Mouse (Mus musculus) liver, embryonic 11.5 days (tissue): Measurements from ENCODE around the gene Dis3l2. TPM values are rescaled to one million over a fixed set of nuclear protein-coding genes. Genes with fewer than 3 reads are reported as not detected.

Source experiments
- ATAC-seq: fragments of 200-750 bp; cut with Nextera tagmentation; replicated peaks from 2 replicates; pipeline ENCODE4 v1.8.0; 2017; ENCODE audit warnings: moderate number of reproducible peaks, mild to moderate bottlenecking, moderate TSS enrichment, moderate library complexity; ENCODE audit not compliant: low FRiP score
- DNase-seq: peaks from one replicate; pipeline ENCODE4 v3.0.0-alpha.2; 2017; ENCODE audit warnings: low spot score
- H3K27ac ChIP-seq: fragments of 300-500 bp; sonication (generic); 2 replicates; pipeline ENCODE4 v1.5.1; 2014; ENCODE audit warnings: mild to moderate bottlenecking, low read depth, low read length, control low read depth
- H3K27me3 ChIP-seq: fragments of 300-500 bp; sonication (generic); replicated peaks from 2 replicates; pipeline ENCODE4 v1.6.1; 2014; ENCODE audit warnings: low read length, mixed read lengths; ENCODE audit not compliant: control insufficient read depth, insufficient read depth
- H3K36me3 ChIP-seq: fragments of 300-500 bp; sonication (generic); 2 replicates; pipeline ENCODE4 v1.6.1; 2014; ENCODE audit warnings: mild to moderate bottlenecking, low read length, moderate library complexity, mixed read lengths; ENCODE audit not compliant: control insufficient read depth, insufficient read depth
- H3K4me1 ChIP-seq: fragments of 300-500 bp; sonication (generic); replicated peaks from 2 replicates; pipeline ENCODE4 v1.6.1; 2014; ENCODE audit warnings: low read length, mixed read lengths; ENCODE audit not compliant: control insufficient read depth, insufficient read depth
- H3K4me2 ChIP-seq: fragments of 300-500 bp; sonication (generic); 2 replicates; pipeline ENCODE4 v1.6.1; 2014; ENCODE audit warnings: mild to moderate bottlenecking, control low read depth, moderate library complexity
- H3K4me3 ChIP-seq: fragments of 300-500 bp; sonication (generic); 2 replicates; pipeline ENCODE4 v1.5.1; 2014; ENCODE audit warnings: low read depth, low read length, control low read depth
- H3K9ac ChIP-seq: fragments of 300-500 bp; sonication (generic); 2 replicates; pipeline ENCODE4 v1.6.1; 2014; ENCODE audit warnings: low read depth, low read length, control low read depth
- H3K9me3 ChIP-seq: fragments of 300-500 bp; sonication (generic); 2 replicates; pipeline ENCODE4 v1.6.1; 2016; ENCODE audit warnings: low read length, inconsistent platforms, mixed read lengths; ENCODE audit not compliant: control insufficient read depth
- WGBS: fragments of 180-500 bp; shearing (Covaris S2); extraction: QIAGEN DNeasy Blood & Tissue Kit; methylation state at CpG from one replicate; pipeline ENCODE4 v1.1.7; 2014; 5-methylcytosine and 5-hydroxymethylcytosine counted together
- polyA plus RNA-seq: library from polyadenylated mRNA; unstranded; fragments of >200 nt; fragmentation: Nextera tagmentation; extraction: Ambion mirVana; gene quantifications from 2 replicates; pipeline ENCODE4 v1.2.1, GENCODE M21; 2014

Gene Dis3l2
- polyA plus RNA-seq, 1 experiment from 2014 or later = 20.2 TPM

- WGBS = 62% methylated on average over 4 of the region's 4 CpGs
These were observed 5.9 kb downstream of the Dis3l2 start for GRCm38 (mm10) chr1:86709546-86709945.

GRCm38 (mm10) chr1:86712045-86712444, 8.4 kb downstream of the Dis3l2 start:
- H3K4me2 ChIP-seq = no peak overlapping the region
- no peaks in the 10 kb centered on the region for H3K4me1 ChIP-seq
- 83% methylated on average over 2 of the region's 2 CpGs for WGBS
- H3K27me3 ChIP-seq = no peaks in the 10 kb centered on the region
- H3K27ac ChIP-seq = no peak overlapping the region
- H3K4me3 ChIP-seq = no peak overlapping the region
- H3K36me3 ChIP-seq = no peaks in the 10 kb centered on the region
- no peaks in the 10 kb centered on the region for H3K9me3 ChIP-seq
- DNase-seq (no peak), ATAC-seq (no peak)
- no peak overlapping the region for H3K9ac ChIP-seq

More at GRCm38 (mm10) chr1:86709546-86709945, 5.9 kb downstream of the Dis3l2 start:
- Histone ChIP-seq H3K9me3 (no peaks in the 10 kb centered on the region), H3K4me2 (no peak overlapping the region), H3K4me1 (peaks cover 6% of the 10 kb centered on the region; the same call in 1 of the 2 replicates), H3K9ac (no peak overlapping the region), H3K36me3 (no peaks in the 10 kb centered on the region), H3K27me3 (no peaks in the 10 kb centered on the region), H3K27ac (no peak overlapping the region), H3K4me3 (no peak overlapping the region)
- DNase-seq = no peak
- ATAC-seq = peak; percentile 41

- Histone ChIP-seq H3K9me3 (no peaks in the 10 kb centered on the region), H3K4me2 (no peak overlapping the region), H3K4me3 (no peak overlapping the region), H3K36me3 (no peaks in the 10 kb centered on the region), H3K4me1 (peaks cover 7% of the 10 kb centered on the region), H3K27ac (no peak overlapping the region), H3K27me3 (no peaks in the 10 kb centered on the region), H3K9ac (no peak overlapping the region)
- DNase-seq = no peak
- 88% methylated on average over 4 of the region's 4 CpGs for WGBS
- ATAC-seq = no peak
These were observed 9.4 kb downstream of the Dis3l2 start for GRCm38 (mm10) chr1:86713054-86713453.

GRCm38 (mm10) chr1:86718190-86718589, 14.6 kb downstream of the Dis3l2 start:
- DNase-seq (no peak), ATAC-seq (no peak)
- Histone ChIP-seq H3K27me3 (no peaks in the 10 kb centered on the region), H3K27ac (no peak overlapping the region), H3K9me3 (no peaks in the 10 kb centered on the region), H3K9ac (no peak overlapping the region), H3K36me3 (no peaks in the 10 kb centered on the region), H3K4me2 (no peak overlapping the region), H3K4me3 (no peak overlapping the region), H3K4me1 (peaks cover 20% of the 10 kb centered on the region)
- WGBS = 86% methylated on average over 1 of the region's 1 CpGs

- ATAC-seq (no peak), DNase-seq (no peak)
- Histone ChIP-seq H3K4me2 (no peak overlapping the region), H3K9ac (no peak overlapping the region), H3K4me1 (peaks cover 20% of the 10 kb centered on the region), H3K27me3 (no peaks in the 10 kb centered on the region), H3K4me3 (no peak overlapping the region), H3K9me3 (no peaks in the 10 kb centered on the region), H3K27ac (no peak overlapping the region), H3K36me3 (no peaks in the 10 kb centered on the region)
- WGBS = 71% methylated on average over 4 of the region's 4 CpGs
These were observed 15.8 kb downstream of the Dis3l2 start for GRCm38 (mm10) chr1:86719391-86719790.

GRCm38 (mm10) chr1:86733160-86733821, 29.7 kb downstream of the Dis3l2 start:
- Histone ChIP-seq H3K36me3 (no peaks in the 10 kb centered on the region), H3K9me3 (no peaks in the 10 kb centered on the region), H3K27ac (no peak overlapping the region), H3K4me2 (no peak overlapping the region), H3K4me1 (no peaks in the 10 kb centered on the region), H3K9ac (no peak overlapping the region), H3K4me3 (no peak overlapping the region), H3K27me3 (no peaks in the 10 kb centered on the region)
- no peak for DNase-seq
- WGBS = 73% methylated on average over 2 of the region's 2 CpGs
- ATAC-seq = no peak

- Histone ChIP-seq H3K4me1 (no peaks in the 10 kb centered on the region), H3K27ac (no peak overlapping the region), H3K9ac (no peak overlapping the region), H3K4me2 (no peak overlapping the region), H3K4me3 (no peak overlapping the region), H3K36me3 (no peaks in the 10 kb centered on the region), H3K9me3 (no peaks in the 10 kb centered on the region), H3K27me3 (no peaks in the 10 kb centered on the region)
- ATAC-seq (no peak), DNase-seq (no peak)
- WGBS = 87% methylated on average over 1 of the region's 1 CpGs
These were observed 32.8 kb downstream of the Dis3l2 start for GRCm38 (mm10) chr1:86736414-86736813.

GRCm38 (mm10) chr1:86742896-86743295, 39.3 kb downstream of the Dis3l2 start:
- no peaks in the 10 kb centered on the region for H3K36me3 ChIP-seq

GRCm38 (mm10) chr1:86747034-86747433, 43.4 kb downstream of the Dis3l2 start:
- Histone ChIP-seq H3K4me1 (no peaks in the 10 kb centered on the region), H3K4me3 (no peak overlapping the region), H3K27me3 (no peaks in the 10 kb centered on the region), H3K4me2 (no peak overlapping the region), H3K9me3 (no peaks in the 10 kb centered on the region), H3K27ac (no peak overlapping the region), H3K9ac (no peak overlapping the region), H3K36me3 (no peaks in the 10 kb centered on the region)
- ATAC-seq (no peak), DNase-seq (no peak)
- 77% methylated on average over 2 of the region's 2 CpGs for WGBS

More at GRCm38 (mm10) chr1:86742896-86743295, 39.3 kb downstream of the Dis3l2 start:
- DNase-seq (no peak), ATAC-seq (no peak)
- Histone ChIP-seq H3K27ac (no peak overlapping the region), H3K4me1 (no peaks in the 10 kb centered on the region), H3K9me3 (no peaks in the 10 kb centered on the region), H3K27me3 (no peaks in the 10 kb centered on the region), H3K4me2 (no peak overlapping the region), H3K9ac (no peak overlapping the region), H3K4me3 (no peak overlapping the region)
- 83% methylated on average over 3 of the region's 3 CpGs for WGBS
